Mouse (Mus musculus) ES-Bruce4 (cell line): ENCODE results near the gene Gm6793. TPM values are rescaled to one million over a fixed set of nuclear protein-coding genes. Genes with fewer than 3 reads are reported as not detected.
A peak's percentile ranks its signal among the peaks of the same experiment; 100 is the strongest.

ENCODE experiments used
- H3K27ac ChIP-seq: 2 replicates; pipeline ENCODE4 v1.5.1; 2012; ENCODE audit warnings: low read length, inconsistent platforms; ENCODE audit not compliant: insufficient read depth
- H3K27me3 ChIP-seq: 2 replicates; pipeline ENCODE4 v1.6.1; 2012; ENCODE audit warnings: mild to moderate bottlenecking, low read length, inconsistent platforms; ENCODE audit not compliant: control insufficient read depth, poor library complexity, insufficient read depth, severe bottlenecking
- H3K36me3 ChIP-seq: 2 replicates; pipeline ENCODE4 v1.6.1; 2012; ENCODE audit warnings: inconsistent platforms, mild to moderate bottlenecking, low read length, moderate library complexity; ENCODE audit not compliant: control insufficient read depth, poor library complexity, insufficient read depth, severe bottlenecking
- H3K4me1 ChIP-seq: one replicate; pipeline ENCODE4 v1.8.1; 2011; ENCODE audit warnings: low read length; ENCODE audit not compliant: control insufficient read depth, insufficient read depth
- H3K4me3 ChIP-seq: 2 replicates; pipeline ENCODE4 v1.5.1; 2011; ENCODE audit warnings: low read depth, mild to moderate bottlenecking, low read length
- H3K9ac ChIP-seq: 2 replicates; pipeline ENCODE4 v1.6.1; 2012; ENCODE audit warnings: low read depth, mild to moderate bottlenecking, inconsistent platforms; ENCODE audit not compliant: poor library complexity, severe bottlenecking
- H3K9me3 ChIP-seq: replicated peaks from 2 replicates; pipeline ENCODE4 v1.6.1; 2012; ENCODE audit warnings: mild to moderate bottlenecking, low read length, inconsistent platforms; ENCODE audit not compliant: control insufficient read depth, poor library complexity, insufficient read depth, severe bottlenecking
- CTCF ChIP-seq: IDR thresholded peaks from one replicate; pipeline ENCODE4 v1.8.1; 2011; ENCODE audit warnings: low read depth, low read length
- EP300 ChIP-seq: IDR thresholded peaks from 2 replicates; pipeline ENCODE4 v1.6.1; 2011; ENCODE audit warnings: low read depth, low read length; ENCODE audit not compliant: insufficient read depth
- POLR2A ChIP-seq: IDR thresholded peaks from one replicate; pipeline ENCODE4 v1.8.1; 2011; ENCODE audit warnings: low read length; ENCODE audit not compliant: insufficient read depth
- polyA plus RNA-seq: library from polyadenylated mRNA; stranded (reverse); fragments of >200 nt; gene quantifications from 2 replicates; pipeline ENCODE4 v1.2.4, GENCODE M21; 2011; ENCODE audit warnings: low read depth; ENCODE audit not compliant: missing spikeins, insufficient read depth, insufficient read length

Gene Gm6793
- polyA plus RNA-seq, 1 experiment = 0.90 TPM

DNA sequence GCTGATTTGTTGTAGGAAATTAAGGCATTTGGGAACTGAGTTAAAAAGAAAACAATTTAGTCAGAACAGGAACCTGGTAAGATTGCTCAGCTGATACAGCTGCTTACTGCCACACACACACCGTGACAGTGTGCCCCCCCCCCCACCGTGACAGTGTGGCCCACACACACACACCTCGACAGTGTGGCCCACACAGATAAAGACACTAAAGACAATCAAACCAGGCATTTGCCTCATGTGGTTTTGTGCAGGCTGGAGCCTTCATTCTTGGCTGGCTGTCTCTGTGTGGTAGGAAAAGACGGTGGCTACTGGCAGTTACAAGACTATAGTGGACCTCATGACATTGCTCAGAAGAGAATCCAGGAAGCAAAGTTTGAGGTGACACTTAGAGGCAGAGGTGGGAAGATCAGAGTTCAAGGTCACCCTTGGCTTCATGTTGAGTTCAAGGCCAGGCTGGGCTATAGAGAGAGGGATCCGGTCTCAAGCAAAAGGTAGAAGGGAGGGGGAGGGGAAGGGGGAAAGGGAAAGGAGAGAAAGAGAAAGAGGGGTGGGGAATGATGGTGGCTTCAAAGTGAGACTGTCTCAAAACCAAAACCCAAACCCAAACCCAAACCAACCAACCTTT is 47.5 kb downstream of the Gm6793 start:
- TF ChIP-seq CTCF (no peak), EP300 (no peak), POLR2A (no peak)
- Histone ChIP-seq H3K27ac (peak overlapping the region; percentile 14; the same call in 1 of the 2 replicates), H3K36me3 (peaks cover 28% of the 10 kb centered on the region), H3K9me3 (no peaks in the 10 kb centered on the region), H3K4me3 (no peak overlapping the region), H3K27me3 (no peaks in the 10 kb centered on the region), H3K9ac (no peak overlapping the region), H3K4me1 (peaks cover 2% of the 10 kb centered on the region)

DNA sequence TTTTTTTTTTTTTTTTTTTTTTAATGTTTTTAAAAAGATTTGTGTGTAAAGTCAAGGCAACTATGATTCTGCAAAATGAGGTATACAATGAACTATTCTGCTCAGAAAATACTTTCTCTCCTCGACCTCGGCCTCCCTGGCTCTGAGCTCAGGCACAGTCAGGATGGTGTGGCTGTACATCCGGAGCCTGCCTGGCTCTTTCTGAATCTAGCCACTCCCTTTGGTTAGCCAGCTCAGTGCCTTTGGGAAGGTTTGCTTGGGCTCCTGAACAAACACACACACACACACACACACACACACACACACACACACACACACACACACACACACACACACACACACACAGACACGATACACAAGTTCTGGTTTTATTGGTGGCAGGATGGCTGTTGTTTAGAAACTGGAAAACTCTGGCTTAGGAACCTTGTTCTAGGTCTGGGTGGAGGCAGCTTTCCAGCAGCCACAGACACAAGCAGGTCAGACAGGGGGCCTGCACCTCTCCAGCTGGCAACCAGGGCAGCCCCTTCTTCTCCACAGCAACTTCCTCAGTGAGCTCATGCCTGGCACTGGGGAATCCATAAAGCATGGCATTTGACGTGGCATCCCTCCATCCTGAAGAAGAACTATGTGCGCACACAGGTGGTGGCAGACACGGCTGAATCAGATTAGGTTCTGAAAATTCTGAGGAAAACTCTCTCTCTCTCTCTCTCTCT is 49.8 kb downstream of the Gm6793 start:
- no peak for TF ChIP-seq EP300
- TF ChIP-seq POLR2A = no peak
- no peak for TF ChIP-seq CTCF
- no peaks in the 10 kb centered on the region for H3K9me3 ChIP-seq
- H3K36me3 ChIP-seq = peaks cover 12% of the 10 kb centered on the region; the same call in 1 of the 2 replicates
- H3K27me3 ChIP-seq = no peaks in the 10 kb centered on the region
- peak overlapping the region; percentile 87 for H3K27ac ChIP-seq
- peaks cover 5% of the 10 kb centered on the region for H3K4me1 ChIP-seq
- H3K4me3 ChIP-seq = no peak overlapping the region
- no peak overlapping the region for H3K9ac ChIP-seq

DNA sequence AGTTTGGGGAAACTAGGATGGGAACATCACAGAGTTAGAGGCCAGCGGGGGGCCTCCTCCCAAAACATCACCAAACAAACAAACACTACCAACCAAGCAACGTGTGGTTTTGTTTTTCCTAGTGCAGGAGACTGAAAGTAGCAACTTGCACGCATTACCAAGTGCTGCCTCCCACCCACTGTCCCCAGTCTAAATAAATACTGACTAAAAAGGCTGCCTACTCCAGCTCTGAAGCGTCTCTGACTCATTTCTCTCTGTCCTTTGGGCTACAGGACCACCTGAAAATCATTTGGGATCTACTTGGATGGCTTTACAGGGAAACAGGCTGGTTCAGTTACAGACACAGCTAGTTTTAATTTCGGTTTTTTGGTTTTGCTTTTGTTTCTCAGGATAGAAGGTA is 50.5 kb downstream of the Gm6793 start:
- H3K27ac ChIP-seq = peak overlapping the region; percentile 74
- H3K27me3 ChIP-seq = no peaks in the 10 kb centered on the region
- peaks cover 12% of the 10 kb centered on the region for H3K36me3 ChIP-seq
- TF ChIP-seq POLR2A (no peak), CTCF (no peak), EP300 (no peak)
- no peak overlapping the region for H3K9ac ChIP-seq
- no peaks in the 10 kb centered on the region for H3K9me3 ChIP-seq
- peaks cover 7% of the 10 kb centered on the region for H3K4me1 ChIP-seq
- H3K4me3 ChIP-seq = no peak overlapping the region

DNA sequence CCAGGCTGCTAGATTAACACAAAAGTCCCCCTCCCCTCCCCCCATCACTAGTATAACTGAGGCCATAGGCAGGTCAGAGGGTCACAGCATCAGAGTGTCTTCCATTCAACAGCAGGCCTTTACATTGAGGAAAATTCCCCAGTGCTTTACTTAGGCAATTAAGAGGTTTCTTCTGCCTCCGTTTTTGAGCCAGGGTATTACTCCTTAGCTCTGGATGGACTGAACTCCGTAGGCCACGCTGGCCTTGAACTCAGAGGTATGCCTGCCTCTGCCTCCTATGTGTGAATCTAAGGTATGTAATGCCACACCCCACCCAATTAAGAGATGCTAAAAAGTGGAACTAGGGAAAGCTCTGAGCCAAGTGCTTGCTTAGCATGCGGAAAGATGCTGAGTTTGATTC is 51.3 kb downstream of the Gm6793 start:
- H3K36me3 ChIP-seq = peaks cover 15% of the 10 kb centered on the region
- peak overlapping the region; percentile 81 for H3K27ac ChIP-seq
- H3K4me3 ChIP-seq = no peak overlapping the region
- H3K27me3 ChIP-seq = no peaks in the 10 kb centered on the region
- TF ChIP-seq CTCF (no peak), POLR2A (no peak), EP300 (no peak)
- H3K4me1 ChIP-seq = peaks cover 7% of the 10 kb centered on the region
- no peaks in the 10 kb centered on the region for H3K9me3 ChIP-seq
- no peak overlapping the region for H3K9ac ChIP-seq

Other genes starting within 250 kb of the Gm6793 start
- gene Cfdp1, start 160.7 kb downstream of the Gm6793 start, polyA plus RNA-seq = 261 and 265 TPM in 2 replicates
- gene Tmem170, start 138.3 kb downstream of the Gm6793 start, polyA plus RNA-seq = 30.4 and 31.2 TPM in 2 replicates
- gene Chst5, start 104.6 kb downstream of the Gm6793 start, polyA plus RNA-seq = 0.81 and 1.5 TPM in 2 replicates
- gene Tmem231, start 81.2 kb downstream of the Gm6793 start, polyA plus RNA-seq = 16.8 and 18.2 TPM in 2 replicates
- gene Gabarapl2, start 74.3 kb downstream of the Gm6793 start, polyA plus RNA-seq = 64.2 and 66.4 TPM in 2 replicates
- 22.0 and 22.3 TPM in 2 replicates for gene Adat1, start 22.7 kb downstream of the Gm6793 start, polyA plus RNA-seq
- 306 and 325 TPM in 2 replicates for gene Kars, start 3.7 kb downstream of the Gm6793 start, polyA plus RNA-seq
- gene Terf2ip, start 3.6 kb downstream of the Gm6793 start, polyA plus RNA-seq = 10.3 and 10.7 TPM in 2 replicates